Mouse (Mus musculus) midbrain, embryonic 13.5 days (tissue): ENCODE results near the gene Cntrl. TPM values are rescaled to one million over a fixed set of nuclear protein-coding genes. Genes with fewer than 3 reads are reported as not detected.

Experiments
- ATAC-seq: fragments of 200-750 bp; cut with Nextera tagmentation; 2 replicates; pipeline ENCODE4 v1.8.0; 2017; ENCODE audit warnings: mild to moderate bottlenecking, moderate TSS enrichment, moderate library complexity
- H3K27ac ChIP-seq: fragments of 300-500 bp; sonication (generic); 2 replicates; pipeline ENCODE4 v1.5.1; 2015; ENCODE audit warnings: inconsistent platforms, mild to moderate bottlenecking, moderate library complexity
- H3K27me3 ChIP-seq: fragments of 300-500 bp; sonication (generic); 2 replicates; pipeline ENCODE4 v1.6.1; 2015; ENCODE audit warnings: mild to moderate bottlenecking, inconsistent platforms
- H3K36me3 ChIP-seq: fragments of 300-500 bp; sonication (generic); 2 replicates; pipeline ENCODE4 v1.6.1; 2015; ENCODE audit warnings: mild to moderate bottlenecking, inconsistent platforms
- H3K4me1 ChIP-seq: fragments of 300-500 bp; sonication (generic); replicated peaks from 2 replicates; pipeline ENCODE4 v1.6.1; 2015; ENCODE audit warnings: inconsistent platforms
- H3K4me2 ChIP-seq: fragments of 300-500 bp; sonication (generic); replicated peaks from 2 replicates; pipeline ENCODE4 v1.6.1; 2015; ENCODE audit warnings: moderate library complexity, mild to moderate bottlenecking, inconsistent platforms
- H3K4me3 ChIP-seq: fragments of 300-500 bp; sonication (generic); replicated peaks from 2 replicates; pipeline ENCODE4 v1.5.1; 2015; ENCODE audit warnings: mild to moderate bottlenecking, inconsistent platforms
- H3K9ac ChIP-seq: fragments of 300-500 bp; sonication (generic); replicated peaks from 2 replicates; pipeline ENCODE4 v1.6.1; 2015; ENCODE audit warnings: mild to moderate bottlenecking, inconsistent platforms
- H3K9me3 ChIP-seq: fragments of 300-500 bp; sonication (generic); 2 replicates; pipeline ENCODE4 v1.6.1; 2016; ENCODE audit warnings: mild to moderate bottlenecking, inconsistent platforms
- WGBS: fragments of 180-500 bp; shearing (Covaris S2); methylation state at CpG from one replicate; pipeline ENCODE4 v1.1.7; 2015; 5-methylcytosine and 5-hydroxymethylcytosine counted together
- polyA plus RNA-seq: library from polyadenylated mRNA; unstranded; fragments of >200 nt; fragmentation: Nextera tagmentation; extraction: Ambion mirVana; gene quantifications from 2 replicates; pipeline ENCODE4 v1.2.1, GENCODE M21; 2015

Gene Cntrl
- polyA plus RNA-seq, 1 experiment from 2014 or later: 18.1 TPM

GRCm38 (mm10) chr2:35131991-35132661 lies 22.8 kb downstream of the Cntrl start:
- peak overlapping the region; percentile 46 for H3K4me3 ChIP-seq
- peak; percentile 100 for ATAC-seq
- peak overlapping the region; percentile 53; the same call in 1 of the 2 replicates for H3K27ac ChIP-seq
- H3K4me1 ChIP-seq: peaks cover 18% of the 10 kb centered on the region
- H3K9ac ChIP-seq: peak overlapping the region; percentile 43
- H3K27me3 ChIP-seq: no peaks in the 10 kb centered on the region
- under 1% methylated on average over 21 of the region's 21 CpGs for WGBS
- peaks cover 26% of the 10 kb centered on the region for H3K36me3 ChIP-seq
- H3K4me2 ChIP-seq: peak overlapping the region; percentile 60
- H3K9me3 ChIP-seq: no peaks in the 10 kb centered on the region

- Histone ChIP-seq H3K9me3 (no peaks in the 10 kb centered on the region), H3K27ac (no peak overlapping the region), H3K27me3 (no peaks in the 10 kb centered on the region), H3K4me3 (peak overlapping the region; percentile 46), H3K9ac (peak overlapping the region; percentile 43), H3K36me3 (peaks cover 27% of the 10 kb centered on the region), H3K4me2 (peak overlapping the region; percentile 60), H3K4me1 (peaks cover 18% of the 10 kb centered on the region)
- no peak for ATAC-seq
- 10% methylated on average over 5 of the region's 5 CpGs for WGBS
These were observed 23.4 kb downstream of the Cntrl start for GRCm38 (mm10) chr2:35132662-35133055.

- WGBS: 79% methylated on average over 5 of the region's 5 CpGs
- Histone ChIP-seq H3K27me3 (no peaks in the 10 kb centered on the region), H3K36me3 (peaks cover 34% of the 10 kb centered on the region), H3K9me3 (no peaks in the 10 kb centered on the region), H3K4me1 (peaks cover 18% of the 10 kb centered on the region), H3K4me3 (no peak overlapping the region), H3K4me2 (no peak overlapping the region), H3K9ac (no peak overlapping the region), H3K27ac (no peak overlapping the region)
- no peak for ATAC-seq
These were observed 24.6 kb downstream of the Cntrl start for GRCm38 (mm10) chr2:35133891-35134290.

GRCm38 (mm10) chr2:35138576-35138975 lies 29.3 kb downstream of the Cntrl start:
- H3K9me3 ChIP-seq: no peaks in the 10 kb centered on the region
- H3K9ac ChIP-seq: 0 out of 2 replicates have a peak overlapping the region, but pooled peaks have one; percentile 10
- no peaks in the 10 kb centered on the region for H3K27me3 ChIP-seq
- H3K36me3 ChIP-seq: peaks cover 71% of the 10 kb centered on the region
- H3K4me2 ChIP-seq: no peak overlapping the region
- WGBS: 90% methylated on average over 1 of the region's 1 CpGs
- no peak overlapping the region for H3K27ac ChIP-seq
- no peak overlapping the region for H3K4me3 ChIP-seq
- no peak for ATAC-seq
- no peaks in the 10 kb centered on the region for H3K4me1 ChIP-seq

- 95% methylated on average over 3 of the region's 3 CpGs for WGBS
- no peak overlapping the region for H3K4me3 ChIP-seq
- H3K4me1 ChIP-seq: no peaks in the 10 kb centered on the region
- ATAC-seq: no peak
- no peaks in the 10 kb centered on the region for H3K27me3 ChIP-seq
- no peak overlapping the region for H3K4me2 ChIP-seq
- H3K36me3 ChIP-seq: peaks cover 83% of the 10 kb centered on the region
- no peak overlapping the region for H3K27ac ChIP-seq
- H3K9me3 ChIP-seq: no peaks in the 10 kb centered on the region
- H3K9ac ChIP-seq: no peak overlapping the region
These were observed 32.4 kb downstream of the Cntrl start for GRCm38 (mm10) chr2:35141673-35142072.

- no peak for ATAC-seq
- 94% methylated on average over 10 of the region's 10 CpGs for WGBS
- Histone ChIP-seq H3K27ac (no peak overlapping the region), H3K9me3 (no peaks in the 10 kb centered on the region), H3K4me1 (no peaks in the 10 kb centered on the region), H3K9ac (no peak overlapping the region), H3K4me3 (no peak overlapping the region), H3K36me3 (peaks cover 91% of the 10 kb centered on the region), H3K4me2 (no peak overlapping the region), H3K27me3 (no peaks in the 10 kb centered on the region)
These were observed 39.5 kb downstream of the Cntrl start for GRCm38 (mm10) chr2:35148806-35149205.

- Histone ChIP-seq H3K4me1 (no peaks in the 10 kb centered on the region), H3K27me3 (no peaks in the 10 kb centered on the region), H3K9me3 (no peaks in the 10 kb centered on the region), H3K4me3 (no peak overlapping the region), H3K4me2 (no peak overlapping the region), H3K36me3 (peaks cover 96% of the 10 kb centered on the region), H3K27ac (no peak overlapping the region), H3K9ac (no peak overlapping the region)
- no peak for ATAC-seq
- WGBS: 93% methylated on average over 13 of the region's 13 CpGs
These were observed 42.1 kb downstream of the Cntrl start for GRCm38 (mm10) chr2:35151303-35151882.

GRCm38 (mm10) chr2:35153179-35153578 lies 43.9 kb downstream of the Cntrl start:
- Histone ChIP-seq H3K4me1 (no peaks in the 10 kb centered on the region), H3K9me3 (no peaks in the 10 kb centered on the region), H3K36me3 (peaks cover 97% of the 10 kb centered on the region), H3K4me2 (no peak overlapping the region), H3K9ac (no peak overlapping the region), H3K4me3 (no peak overlapping the region), H3K27ac (no peak overlapping the region), H3K27me3 (no peaks in the 10 kb centered on the region)
- no peak for ATAC-seq
- WGBS: 96% methylated on average over 6 of the region's 6 CpGs

- H3K9ac ChIP-seq: no peak overlapping the region
- H3K9me3 ChIP-seq: no peaks in the 10 kb centered on the region
- H3K4me3 ChIP-seq: no peak overlapping the region
- peaks cover 96% of the 10 kb centered on the region for H3K36me3 ChIP-seq
- H3K27me3 ChIP-seq: no peaks in the 10 kb centered on the region
- no peak for ATAC-seq
- no peak overlapping the region for H3K27ac ChIP-seq
- H3K4me1 ChIP-seq: no peaks in the 10 kb centered on the region
- WGBS: 87% methylated on average over 8 of the region's 8 CpGs
- H3K4me2 ChIP-seq: no peak overlapping the region
These were observed 44.7 kb downstream of the Cntrl start for GRCm38 (mm10) chr2:35153844-35154554.

GRCm38 (mm10) chr2:35156985-35157384 lies 47.7 kb downstream of the Cntrl start:
- 91% methylated on average over 2 of the region's 2 CpGs for WGBS
- H3K4me2 ChIP-seq: no peak overlapping the region
- no peaks in the 10 kb centered on the region for H3K9me3 ChIP-seq
- ATAC-seq: no peak
- H3K9ac ChIP-seq: no peak overlapping the region
- H3K4me3 ChIP-seq: no peak overlapping the region
- H3K27me3 ChIP-seq: no peaks in the 10 kb centered on the region
- H3K36me3 ChIP-seq: peaks cover 84% of the 10 kb centered on the region
- no peak overlapping the region for H3K27ac ChIP-seq
- H3K4me1 ChIP-seq: no peaks in the 10 kb centered on the region

GRCm38 (mm10) chr2:35157836-35158235 lies 48.5 kb downstream of the Cntrl start:
- H3K27ac ChIP-seq: no peak overlapping the region
- H3K36me3 ChIP-seq: peaks cover 84% of the 10 kb centered on the region
- ATAC-seq: no peak
- H3K4me3 ChIP-seq: no peak overlapping the region
- no peaks in the 10 kb centered on the region for H3K9me3 ChIP-seq
- no peak overlapping the region for H3K4me2 ChIP-seq
- H3K27me3 ChIP-seq: no peaks in the 10 kb centered on the region
- 91% methylated on average over 7 of the region's 7 CpGs for WGBS
- no peaks in the 10 kb centered on the region for H3K4me1 ChIP-seq
- no peak overlapping the region for H3K9ac ChIP-seq

- Histone ChIP-seq H3K27me3 (no peaks in the 10 kb centered on the region), H3K9ac (no peak overlapping the region), H3K4me2 (no peak overlapping the region), H3K27ac (no peak overlapping the region), H3K4me1 (no peaks in the 10 kb centered on the region), H3K9me3 (no peaks in the 10 kb centered on the region), H3K4me3 (no peak overlapping the region), H3K36me3 (peaks cover 84% of the 10 kb centered on the region)
- no peak for ATAC-seq
- WGBS: 87% methylated on average over 3 of the region's 3 CpGs
These were observed 49.1 kb downstream of the Cntrl start for GRCm38 (mm10) chr2:35158358-35158757.
